Mouse (Mus musculus) intestine, postnatal 0 days (tissue): ENCODE data around the gene Ttc39a. TPM values are rescaled to one million over a fixed set of nuclear protein-coding genes. Genes with fewer than 3 reads are reported as not detected.
"Not testable (repeated sequence)": the region's sequence is repeated elsewhere in the genome, so short reads cannot be mapped to it uniquely, and the experiment has no call there.

Source experiments
- ATAC-seq: fragments of 200-750 bp; cut with Nextera tagmentation; 2 replicates; pipeline ENCODE4 v1.8.0; 2017; ENCODE audit warnings: mild to moderate bottlenecking, moderate TSS enrichment, moderate library complexity
- H3K27ac ChIP-seq: fragments of 300-500 bp; sonication (generic); 2 replicates; pipeline ENCODE4 v1.5.1; 2014; ENCODE audit warnings: mild to moderate bottlenecking, low read depth, low read length, moderate library complexity
- H3K27me3 ChIP-seq: fragments of 300-500 bp; sonication (generic); replicated peaks from 2 replicates; pipeline ENCODE4 v1.6.1; 2014; ENCODE audit warnings: low read length, mixed read lengths; ENCODE audit not compliant: control insufficient read depth, insufficient read depth
- H3K36me3 ChIP-seq: fragments of 300-500 bp; sonication (generic); 2 replicates; pipeline ENCODE4 v1.6.1; 2014; ENCODE audit warnings: mild to moderate bottlenecking, moderate library complexity; ENCODE audit not compliant: control insufficient read depth, insufficient read depth
- H3K4me1 ChIP-seq: fragments of 300-500 bp; sonication (generic); replicated peaks from 2 replicates; pipeline ENCODE4 v1.6.1; 2014; ENCODE audit warnings: antibody characterized with exemption, low read length, mixed read lengths; ENCODE audit not compliant: control insufficient read depth, insufficient read depth
- H3K4me2 ChIP-seq: fragments of 300-500 bp; sonication (generic); replicated peaks from 2 replicates; pipeline ENCODE4 v1.6.1; 2014; ENCODE audit warnings: low read depth, mild to moderate bottlenecking, moderate library complexity
- H3K4me3 ChIP-seq: fragments of 300-500 bp; sonication (generic); 2 replicates; pipeline ENCODE4 v1.5.1; 2014; ENCODE audit warnings: low read depth, low read length
- H3K9ac ChIP-seq: fragments of 300-500 bp; sonication (generic); 2 replicates; pipeline ENCODE4 v1.6.1; 2014; ENCODE audit warnings: mild to moderate bottlenecking, low read depth, low read length
- H3K9me3 ChIP-seq: fragments of 300-500 bp; sonication (generic); 2 replicates; pipeline ENCODE4 v1.6.1; 2016; ENCODE audit warnings: mixed run types; ENCODE audit not compliant: control insufficient read depth
- CTCF ChIP-seq: sonication (generic); IDR thresholded peaks from 2 replicates; pipeline ENCODE4 v1.5.1; 2016; ENCODE audit warnings: low read depth, mild to moderate bottlenecking, control low read depth, antibody characterized with exemption, moderate library complexity
- WGBS: fragments of 180-500 bp; shearing (Covaris S2); extraction: QIAGEN DNeasy Blood & Tissue Kit; methylation state at CpG from one replicate; pipeline ENCODE4 v1.1.7; 2014; 5-methylcytosine and 5-hydroxymethylcytosine counted together
- polyA plus RNA-seq: library from polyadenylated mRNA; unstranded; fragments of >200 nt; fragmentation: Nextera tagmentation; extraction: Ambion mirVana; gene quantifications from 2 replicates; pipeline ENCODE4 v1.2.1, GENCODE M21; 2015

The Ttc39a gene
- polyA plus RNA-seq, 1 experiment from 2014 or later: 7.5 TPM

- peak; percentile 19; the same call in 1 of the 2 replicates for ATAC-seq
- Histone ChIP-seq H3K4me2 (peak overlapping the region; percentile 61), H3K4me3 (peak overlapping the region; percentile 18), H3K36me3 (no peaks in the 10 kb centered on the region), H3K27me3 (no peaks in the 10 kb centered on the region), H3K9ac (no peak overlapping the region), H3K4me1 (no peaks in the 10 kb centered on the region), H3K9me3 (no peaks in the 10 kb centered on the region), H3K27ac (no peak overlapping the region)
- WGBS: 29% methylated on average over 13 of the region's 13 CpGs
- TF ChIP-seq CTCF: no peak
Observed at GRCm38 (mm10) chr4:109394314-109395074, 11.9 kb upstream of the Ttc39a start.

GRCm38 (mm10) chr4:109400366-109400980 is 6.0 kb upstream of the Ttc39a start:
- Histone ChIP-seq H3K27me3 (no peaks in the 10 kb centered on the region), H3K36me3 (peaks cover 5% of the 10 kb centered on the region; the same call in 1 of the 2 replicates), H3K4me2 (no peak overlapping the region), H3K9me3 (no peaks in the 10 kb centered on the region), H3K4me1 (no peaks in the 10 kb centered on the region), H3K4me3 (no peak overlapping the region), H3K27ac (no peak overlapping the region), H3K9ac (no peak overlapping the region)
- WGBS: 69% methylated on average over 10 of the region's 10 CpGs
- no peak for TF ChIP-seq CTCF
- ATAC-seq: no peak

GRCm38 (mm10) chr4:109401176-109401689 is 5.2 kb upstream of the Ttc39a start:
- no peak for ATAC-seq

GRCm38 (mm10) chr4:109404908-109405307 is 1.5 kb upstream of the Ttc39a start:
- H3K27me3 ChIP-seq, H3K4me3 ChIP-seq, H3K36me3 ChIP-seq, H3K4me1 ChIP-seq, H3K9ac ChIP-seq, ATAC-seq, H3K4me2 ChIP-seq, H3K27ac ChIP-seq, H3K9me3 ChIP-seq: not testable (repeated sequence)
- TF ChIP-seq CTCF: peak; percentile 32
- 84% methylated on average over 3 of the region's 3 CpGs for WGBS

More at GRCm38 (mm10) chr4:109401176-109401689, 5.2 kb upstream of the Ttc39a start:
- peak; percentile 58 for TF ChIP-seq CTCF
- H3K9ac ChIP-seq: no peak overlapping the region
- peaks cover 1% of the 10 kb centered on the region; the same call in 1 of the 2 replicates for H3K4me1 ChIP-seq
- no peak overlapping the region for H3K4me2 ChIP-seq
- peaks cover 5% of the 10 kb centered on the region; the same call in 1 of the 2 replicates for H3K36me3 ChIP-seq
- WGBS: 72% methylated on average over 5 of the region's 5 CpGs
- no peaks in the 10 kb centered on the region for H3K9me3 ChIP-seq
- no peak overlapping the region for H3K4me3 ChIP-seq
- no peak overlapping the region for H3K27ac ChIP-seq
- H3K27me3 ChIP-seq: no peaks in the 10 kb centered on the region

GRCm38 (mm10) chr4:109405415-109405814 is 1.0 kb upstream of the Ttc39a start:
- Histone ChIP-seq H3K4me1 (peaks cover 5% of the 10 kb centered on the region; the same call in 1 of the 2 replicates), H3K9me3 (no peaks in the 10 kb centered on the region), H3K27ac (peak overlapping the region; percentile 82; the same call in 1 of the 2 replicates), H3K36me3 (peaks cover 5% of the 10 kb centered on the region; the same call in 1 of the 2 replicates), H3K4me3 (peak overlapping the region; percentile 62), H3K4me2 (peak overlapping the region; percentile 99), H3K27me3 (no peaks in the 10 kb centered on the region), H3K9ac (0 out of 2 replicates have a peak overlapping the region, but pooled peaks have one; percentile 17)
- no peak for TF ChIP-seq CTCF
- ATAC-seq: no peak
- WGBS: 56% methylated on average over 8 of the region's 8 CpGs

GRCm38 (mm10) chr4:109406054-109406485 is 353 bp upstream of the Ttc39a start:
- Histone ChIP-seq H3K36me3 (peaks cover 5% of the 10 kb centered on the region; the same call in 1 of the 2 replicates), H3K9me3 (no peaks in the 10 kb centered on the region), H3K27me3 (no peaks in the 10 kb centered on the region), H3K9ac (peak overlapping the region; percentile 58), H3K4me1 (peaks cover 5% of the 10 kb centered on the region; the same call in 1 of the 2 replicates), H3K27ac (peak overlapping the region; percentile 82), H3K4me3 (peak overlapping the region; percentile 62), H3K4me2 (peak overlapping the region; percentile 99)
- peak; percentile 90 for ATAC-seq
- WGBS: 0% methylated on average over 3 of the region's 3 CpGs
- no peak for TF ChIP-seq CTCF
